Mouse (Mus musculus) kidney, postnatal 10 days (tissue): ENCODE results near the gene Xpr1.

Source experiments
- DNase-seq: peaks from one replicate; pipeline ENCODE4 v3.0.0; 2021; ENCODE audit warnings: mixed read lengths

The Xpr1 gene

GRCm38 (mm10) chr1:155416701-155417677 lies at the start of gene Xpr1:
Gene Xpr1, minus strand, starts transcription at chr1:155417415.
- peak; percentile 98 for DNase-seq

DNA sequence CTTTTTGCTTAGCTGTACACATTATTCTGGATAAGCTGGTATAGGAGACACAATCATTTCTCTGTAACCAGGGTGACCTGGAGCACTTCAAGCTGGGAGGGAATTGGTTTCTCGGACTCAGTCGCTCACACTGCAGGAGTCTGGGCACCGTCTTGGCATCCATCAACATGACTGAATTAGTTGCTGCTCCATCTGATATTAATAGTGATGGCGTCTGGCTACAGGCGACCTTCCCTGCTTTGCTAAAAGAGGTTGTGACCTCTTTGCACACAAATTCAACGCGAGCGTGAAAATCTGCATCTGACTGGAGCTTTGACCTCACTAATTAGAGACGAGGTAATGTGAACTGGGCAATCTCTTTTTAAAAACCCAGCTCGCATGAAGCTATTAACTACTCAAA lies 46.2 kb upstream of the Xpr1 start:
- DNase-seq, result no peak

- no peak for DNase-seq
These were observed 45.4 kb upstream of the Xpr1 start for GRCm38 (mm10) chr1:155462582-155462981.

GRCm38 (mm10) chr1:155457532-155457931 lies 40.3 kb upstream of the Xpr1 start:
- DNase-seq, result no peak

DNA sequence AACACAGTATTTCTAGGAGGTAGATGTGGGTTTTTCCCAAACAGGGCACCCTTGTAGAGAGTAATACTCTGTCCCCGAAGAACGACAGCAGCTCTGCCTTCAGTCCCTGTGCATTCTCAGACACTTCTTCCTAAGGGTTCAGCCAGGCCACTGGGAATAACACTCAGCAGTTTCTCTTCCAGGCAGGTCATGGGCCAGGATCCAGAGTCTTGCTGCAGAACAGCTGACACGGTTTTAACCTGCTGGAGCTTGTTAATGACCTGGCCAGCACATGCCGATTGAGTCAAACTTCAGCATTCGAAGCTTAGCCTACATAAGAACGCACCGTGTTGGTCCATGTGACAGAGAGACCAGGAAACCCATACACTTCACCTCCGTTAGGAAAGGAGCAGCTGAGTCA lies 36.0 kb upstream of the Xpr1 start:
- DNase-seq, result peak; percentile 67

DNA sequence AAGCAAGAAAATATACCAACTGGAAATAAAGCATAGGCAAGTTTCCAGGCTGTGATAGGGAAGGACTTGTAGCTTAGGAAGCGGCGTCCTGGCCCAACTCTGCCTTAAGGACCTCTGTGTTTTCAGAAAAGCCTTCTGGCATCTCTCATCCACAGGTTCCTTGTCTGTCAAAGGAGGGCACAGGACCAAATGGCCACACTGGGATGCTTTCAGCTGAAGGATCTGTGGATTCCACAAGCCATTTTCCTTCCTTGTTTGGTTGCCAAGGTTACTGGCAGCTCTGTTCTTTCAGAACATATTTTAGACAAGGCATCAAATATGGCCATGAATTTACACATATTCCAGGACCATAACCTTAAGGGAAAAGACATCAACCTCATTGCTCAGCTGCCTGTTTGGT lies 31.7 kb upstream of the Xpr1 start:
- no peak for DNase-seq

GRCm38 (mm10) chr1:155447277-155447676 lies 30.1 kb upstream of the Xpr1 start:
- no peak for DNase-seq

- DNase-seq, result no peak
These were observed 25.9 kb upstream of the Xpr1 start for GRCm38 (mm10) chr1:155443115-155443514.

DNA sequence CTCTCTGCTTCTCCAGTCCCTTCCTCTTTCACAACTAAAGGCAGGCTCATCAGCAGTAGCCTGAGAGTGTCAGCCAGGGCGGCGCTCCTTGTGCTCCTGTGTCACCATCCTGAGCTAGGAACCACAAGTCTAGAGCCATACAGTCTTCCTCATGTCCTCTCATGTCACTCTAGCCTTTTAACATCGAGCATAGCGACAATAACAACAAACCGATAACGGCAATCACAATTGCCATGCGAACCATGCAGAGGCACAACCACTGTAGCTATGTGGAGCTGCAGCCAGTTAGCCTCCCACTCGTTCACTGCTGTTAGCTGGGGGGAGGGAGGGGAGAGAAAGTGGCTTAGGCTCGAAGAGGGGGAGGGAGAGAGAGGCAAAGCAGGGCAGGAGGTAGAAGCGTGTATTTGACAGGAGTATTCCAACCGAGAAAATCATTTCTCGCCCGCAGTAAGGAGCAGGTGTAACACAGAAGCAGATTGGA lies 25.3 kb upstream of the Xpr1 start:
- no peak for DNase-seq

GRCm38 (mm10) chr1:155439551-155439950 lies 22.3 kb upstream of the Xpr1 start:
- no peak for DNase-seq

DNA sequence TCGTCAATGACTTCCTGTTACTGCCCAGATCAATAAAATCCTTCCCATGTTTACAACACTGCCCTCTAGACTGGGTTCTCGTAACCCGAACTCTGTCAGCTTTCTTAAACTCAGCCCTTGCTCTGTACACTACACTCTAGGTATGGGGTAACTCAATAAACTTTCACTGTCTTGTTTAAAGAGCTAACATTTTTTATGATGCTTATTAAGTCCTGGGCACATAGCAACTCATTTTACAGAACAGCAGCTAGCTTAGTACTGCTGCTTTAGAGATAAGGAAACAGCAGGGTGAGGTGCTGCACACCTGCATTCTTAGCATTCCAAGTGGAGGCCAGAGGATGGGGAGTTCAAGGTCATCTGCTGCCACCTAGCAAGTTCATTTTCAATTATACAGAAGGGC lies 21.3 kb upstream of the Xpr1 start:
- no peak for DNase-seq

GRCm38 (mm10) chr1:155429304-155429703 lies 12.1 kb upstream of the Xpr1 start:
- no peak for DNase-seq

GRCm38 (mm10) chr1:155427126-155427865 lies 10.1 kb upstream of the Xpr1 start:
- no peak for DNase-seq

- DNase-seq, result no peak
These were observed 8.6 kb upstream of the Xpr1 start for GRCm38 (mm10) chr1:155425743-155426315.

DNA sequence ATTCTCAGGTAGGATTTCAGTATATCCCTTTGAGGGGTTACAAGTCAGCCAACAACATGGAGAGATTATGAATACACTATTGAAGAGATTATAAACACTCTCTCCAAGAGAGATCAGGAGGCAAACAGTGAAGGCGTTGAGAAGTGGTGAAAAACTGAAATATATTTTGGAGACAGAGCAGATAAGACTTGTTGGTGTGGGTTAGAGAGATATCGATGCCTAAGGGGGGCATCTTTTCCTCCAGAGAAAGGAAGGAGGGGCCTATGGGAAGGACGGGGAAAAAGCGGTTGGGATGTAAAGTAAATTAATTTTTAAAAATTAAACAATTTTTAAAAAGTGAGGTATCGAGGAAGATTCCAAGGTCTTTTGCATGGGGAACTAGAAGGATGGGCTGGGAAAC lies 8.1 kb upstream of the Xpr1 start:
- DNase-seq, result no peak

- no peak for DNase-seq
These were observed 6.6 kb upstream of the Xpr1 start for GRCm38 (mm10) chr1:155423801-155424200.

DNA sequence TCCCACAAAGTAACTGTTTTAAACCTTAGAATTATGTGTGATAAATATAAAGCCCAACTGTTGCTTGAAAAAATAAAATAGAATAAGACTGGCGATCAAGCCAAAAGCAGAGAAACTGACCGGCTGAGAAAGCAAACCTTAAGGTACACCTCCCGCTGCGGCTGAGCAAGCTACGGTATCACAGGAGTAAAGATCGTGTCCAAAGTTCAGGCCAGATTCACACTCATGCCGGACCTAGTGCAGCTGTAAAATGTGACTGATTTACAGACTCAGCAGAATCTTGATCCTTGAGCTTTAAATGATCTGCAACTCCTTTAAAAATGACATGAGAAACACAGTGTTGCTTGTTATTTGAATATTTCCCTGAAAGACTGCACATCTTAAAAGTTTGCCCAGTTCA lies 4.8 kb upstream of the Xpr1 start:
- DNase-seq, result peak; percentile 60

DNA sequence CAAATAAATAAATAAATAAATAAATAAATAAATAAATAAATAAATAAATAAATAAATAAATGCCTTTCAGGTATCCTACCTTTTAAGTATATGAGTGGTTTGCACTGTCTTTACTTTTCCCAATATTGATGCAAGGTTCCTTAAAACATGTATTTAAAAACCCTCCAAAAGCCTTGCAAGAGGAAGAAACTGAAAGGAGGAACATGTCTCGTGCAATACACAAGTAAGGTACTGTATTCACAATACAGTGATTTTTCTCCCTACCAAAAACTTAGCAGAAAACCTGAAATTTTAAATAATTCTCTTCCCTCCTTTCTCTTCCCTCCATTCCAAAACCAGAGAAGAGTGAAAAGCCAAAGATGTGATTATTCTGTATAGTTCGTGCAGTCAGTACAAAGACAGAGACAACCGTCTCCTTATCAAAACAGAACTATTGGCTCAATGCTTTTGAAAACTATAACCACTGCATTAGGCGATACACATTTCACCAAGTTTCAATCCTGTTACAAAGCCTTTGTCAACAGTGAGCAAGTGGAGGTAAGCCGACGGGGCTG lies 991 bp downstream of the Xpr1 start:
- no peak for DNase-seq

GRCm38 (mm10) chr1:155415421-155415820 lies 1.8 kb downstream of the Xpr1 start:
- no peak for DNase-seq

DNA sequence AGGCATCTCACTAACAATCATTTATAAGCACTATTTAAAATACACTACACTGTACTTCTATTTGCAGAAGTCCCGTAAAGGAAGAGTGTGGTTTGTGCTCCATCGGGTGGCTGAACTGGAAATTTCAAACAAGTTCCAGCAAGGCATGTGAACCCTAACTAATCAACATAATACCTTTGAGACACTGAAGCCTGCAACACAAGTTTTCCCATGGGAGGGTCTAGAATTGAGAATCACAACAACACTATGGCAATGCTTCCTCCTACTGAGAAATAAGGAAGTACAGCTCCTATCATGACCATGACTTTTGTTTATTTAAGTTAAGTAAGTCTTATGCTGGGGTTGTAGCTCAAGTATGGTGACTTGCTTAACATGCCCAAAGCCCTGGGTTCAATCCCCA lies 4.5 kb downstream of the Xpr1 start:
- DNase-seq, result peak; percentile 13

- DNase-seq, result peak; percentile 22
These were observed 8.6 kb downstream of the Xpr1 start for GRCm38 (mm10) chr1:155408577-155408966.

DNA sequence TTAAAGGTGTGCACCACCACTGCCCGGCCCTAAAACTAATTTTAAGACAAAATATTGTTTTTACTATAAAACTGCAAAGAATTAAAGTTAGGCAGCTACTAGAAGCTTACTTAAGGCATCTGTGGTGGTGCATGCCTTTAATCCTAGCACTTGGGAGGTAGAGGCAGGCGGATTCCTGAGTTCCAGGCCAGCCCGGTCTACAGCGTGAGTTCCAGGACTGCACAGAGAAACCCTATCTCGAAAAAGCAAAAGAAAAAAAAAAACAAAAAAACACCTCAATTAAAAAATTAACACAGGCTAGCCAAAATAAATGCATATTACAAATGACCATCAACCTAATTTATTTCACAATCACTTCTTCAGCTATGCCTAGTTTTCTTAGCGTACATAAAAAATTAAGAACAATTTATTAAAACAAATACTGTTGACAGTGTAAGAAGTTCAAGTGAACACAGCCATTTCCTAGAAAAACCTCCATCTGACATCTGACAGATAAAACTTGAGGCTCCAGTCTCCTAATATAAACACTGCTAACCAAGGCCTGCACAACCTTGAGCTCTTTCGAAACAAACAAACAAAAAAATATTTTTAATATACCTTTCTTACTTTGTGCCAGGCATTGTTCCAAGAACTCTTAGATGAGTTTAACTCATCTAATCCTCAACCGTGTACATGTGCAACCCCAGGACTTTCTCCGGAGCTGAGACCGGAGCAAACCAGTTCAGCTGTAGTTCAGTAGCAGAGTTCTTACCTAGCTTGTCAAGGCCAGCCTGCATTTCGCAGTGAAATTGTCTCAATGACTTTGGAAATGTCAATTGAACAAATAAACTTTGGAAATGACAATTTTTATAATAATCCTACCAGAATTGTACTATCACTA lies 9.3 kb downstream of the Xpr1 start:
- peak; percentile 47 for DNase-seq
